Mouse (Mus musculus) kidney, adult 2 months (tissue): ENCODE data around the gene Pgbd5. TPM values are rescaled to one million over a fixed set of nuclear protein-coding genes. Genes with fewer than 3 reads are reported as not detected.

Source experiments
- DNase-seq: peaks from one replicate; pipeline ENCODE4 v3.0.0; 2021
- H3K27ac ChIP-seq: fragments of 200-500 bp; 2 replicates; pipeline ENCODE4 v1.5.1; 2012; ENCODE audit warnings: low read depth, low read length, control low read depth, inconsistent platforms; ENCODE audit not compliant: insufficient read depth
- H3K27me3 ChIP-seq: fragments of 200-500 bp; replicated peaks from 2 replicates; pipeline ENCODE4 v1.6.1; 2012; ENCODE audit warnings: mild to moderate bottlenecking, moderate library complexity, low read length, inconsistent platforms; ENCODE audit not compliant: control insufficient read depth, insufficient read depth
- H3K36me3 ChIP-seq: fragments of 200-500 bp; 2 replicates; pipeline ENCODE4 v1.6.1; 2012; ENCODE audit warnings: mild to moderate bottlenecking, moderate library complexity, low read length, inconsistent platforms; ENCODE audit not compliant: control insufficient read depth, insufficient read depth
- H3K4me1 ChIP-seq: fragments of 200-500 bp; 2 replicates; pipeline ENCODE4 v1.6.1; 2011; ENCODE audit warnings: low read length; ENCODE audit not compliant: control insufficient read depth, insufficient read depth
- H3K4me3 ChIP-seq: fragments of 200-500 bp; 2 replicates; pipeline ENCODE4 v1.5.1; 2011; ENCODE audit warnings: mild to moderate bottlenecking, low read depth, low read length, control low read depth; ENCODE audit not compliant: insufficient read depth
- CTCF ChIP-seq: fragments of 200-500 bp; conservative IDR thresholded peaks from 2 replicates; pipeline ENCODE4 v1.5.1; 2011; ENCODE audit warnings: low read depth, mild to moderate bottlenecking, control low read depth, low read length, moderate library complexity, mixed read lengths; ENCODE audit not compliant: insufficient read depth, insufficient read length
- POLR2A ChIP-seq: fragments of 200-500 bp; IDR thresholded peaks from one replicate; pipeline ENCODE4 v1.6.1; 2011; ENCODE audit warnings: low read depth, low read length, control low read depth
- WGBS: fragments of 180-500 bp; shearing (Covaris S2); methylation state at CpG from one replicate; pipeline ENCODE4 v1.1.7; 2018; 5-methylcytosine and 5-hydroxymethylcytosine counted together
- polyA plus RNA-seq: library from polyadenylated mRNA; depleted of rRNA; stranded (reverse); fragments of >200 nt; gene quantifications from 2 replicates; pipeline ENCODE4 v1.2.3, GENCODE M21; 2012

Pgbd5 gene
- polyA plus RNA-seq, 1 experiment, result 0.41 TPM

GRCm38 (mm10) chr8:124448962-124449670 is 9.7 kb upstream of the Pgbd5 start:
- Histone ChIP-seq H3K4me1 (no peaks in the 10 kb centered on the region), H3K4me3 (no peak overlapping the region), H3K27ac (no peak overlapping the region), H3K36me3 (no peaks in the 10 kb centered on the region), H3K27me3 (no peaks in the 10 kb centered on the region)
- 41% methylated on average over 10 of the region's 10 CpGs for WGBS
- no peak for TF ChIP-seq POLR2A
- no peak for TF ChIP-seq CTCF
- peak; percentile 7 for DNase-seq

- no peak overlapping the region for H3K4me3 ChIP-seq
- WGBS, result 14% methylated on average over 4 of the region's 4 CpGs
- no peak for TF ChIP-seq CTCF
- TF ChIP-seq POLR2A, result no peak
- peaks cover 3% of the 10 kb centered on the region; the same call in 1 of the 2 replicates for H3K27me3 ChIP-seq
- no peaks in the 10 kb centered on the region for H3K4me1 ChIP-seq
- no peaks in the 10 kb centered on the region for H3K36me3 ChIP-seq
- H3K27ac ChIP-seq, result no peak overlapping the region
- DNase-seq, result no peak
Observed at GRCm38 (mm10) chr8:124436741-124437140, 2.7 kb downstream of the Pgbd5 start.

- WGBS, result 55% methylated on average over 10 of the region's 10 CpGs
- H3K4me1 ChIP-seq, result no peaks in the 10 kb centered on the region
Observed at GRCm38 (mm10) chr8:124435707-124436243, 3.7 kb downstream of the Pgbd5 start.

DNA sequence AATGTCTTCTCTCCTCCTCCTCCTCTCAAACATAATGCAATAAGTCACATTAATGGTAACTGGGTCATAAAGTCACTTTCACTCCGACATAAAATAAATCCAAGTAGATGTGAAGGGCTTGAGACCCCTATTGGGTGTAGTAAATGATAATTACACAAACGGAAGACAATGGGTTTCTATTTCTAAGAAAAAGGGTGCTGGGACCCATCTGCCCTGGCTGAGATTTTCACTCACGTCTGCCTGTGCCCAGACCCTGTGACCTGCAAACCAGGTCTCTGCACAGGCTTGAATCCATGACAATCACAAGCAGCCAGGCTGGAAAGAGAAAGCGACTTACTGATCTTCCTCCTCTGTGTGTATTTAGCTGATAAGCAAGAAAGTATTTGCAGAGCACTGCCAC is 4.3 kb downstream of the Pgbd5 start:
- Histone ChIP-seq H3K36me3 (no peaks in the 10 kb centered on the region), H3K4me3 (no peak overlapping the region), H3K27ac (no peak overlapping the region), H3K27me3 (peaks cover 3% of the 10 kb centered on the region; the same call in 1 of the 2 replicates), H3K4me1 (no peaks in the 10 kb centered on the region)
- WGBS, result 54% methylated on average over 4 of the region's 4 CpGs
- no peak for DNase-seq
- TF ChIP-seq CTCF (no peak), POLR2A (no peak)

More at GRCm38 (mm10) chr8:124435707-124436243, 3.7 kb downstream of the Pgbd5 start:
- no peak for DNase-seq
- no peak for TF ChIP-seq CTCF
- TF ChIP-seq POLR2A, result no peak
- H3K36me3 ChIP-seq, result no peaks in the 10 kb centered on the region
- no peak overlapping the region for H3K4me3 ChIP-seq
- H3K27ac ChIP-seq, result no peak overlapping the region
- peaks cover 3% of the 10 kb centered on the region; the same call in 1 of the 2 replicates for H3K27me3 ChIP-seq

DNA sequence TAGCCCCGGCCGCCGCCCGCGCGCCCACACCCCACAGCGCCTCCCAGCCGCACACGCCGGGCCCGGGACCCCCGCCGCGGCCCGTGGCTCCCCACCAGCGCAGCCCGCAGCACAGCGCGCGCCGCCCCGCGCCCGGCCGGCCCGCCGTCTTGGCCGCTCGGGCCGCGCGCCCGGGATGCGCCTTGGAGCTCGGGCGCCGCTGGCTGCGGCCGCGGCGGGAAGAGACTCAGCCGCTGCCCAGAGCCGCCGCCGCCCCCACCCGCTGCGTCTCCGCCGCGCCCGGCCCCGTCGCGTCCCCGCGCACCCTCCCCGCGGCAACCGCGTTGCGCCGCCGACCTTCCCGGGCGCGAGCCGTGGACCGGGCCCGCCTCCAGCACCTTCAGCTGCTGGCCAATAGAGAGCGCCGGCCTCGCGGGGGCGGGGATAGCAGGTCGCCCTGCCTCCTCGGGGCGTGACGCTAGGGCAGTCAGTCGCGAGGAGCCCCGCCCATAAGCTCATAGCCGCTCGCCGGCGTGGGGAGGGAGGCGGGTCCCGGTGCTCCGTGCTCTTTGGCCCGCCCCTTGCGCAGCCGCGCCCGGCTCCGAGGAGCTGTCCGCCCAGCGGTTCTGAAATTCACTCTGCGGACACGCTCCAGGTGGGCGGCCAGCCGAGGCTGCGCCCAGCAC is 5.2 kb downstream of the Pgbd5 start:
- WGBS, result 6% methylated on average over 87 of the region's 101 CpGs
- Histone ChIP-seq H3K4me3 (peak overlapping the region; percentile 43), H3K27me3 (peaks cover 3% of the 10 kb centered on the region; the same call in 1 of the 2 replicates), H3K4me1 (no peaks in the 10 kb centered on the region), H3K27ac (no peak overlapping the region), H3K36me3 (no peaks in the 10 kb centered on the region)
- TF ChIP-seq CTCF (no peak), POLR2A (no peak)
- peak; percentile 98 for DNase-seq

DNA sequence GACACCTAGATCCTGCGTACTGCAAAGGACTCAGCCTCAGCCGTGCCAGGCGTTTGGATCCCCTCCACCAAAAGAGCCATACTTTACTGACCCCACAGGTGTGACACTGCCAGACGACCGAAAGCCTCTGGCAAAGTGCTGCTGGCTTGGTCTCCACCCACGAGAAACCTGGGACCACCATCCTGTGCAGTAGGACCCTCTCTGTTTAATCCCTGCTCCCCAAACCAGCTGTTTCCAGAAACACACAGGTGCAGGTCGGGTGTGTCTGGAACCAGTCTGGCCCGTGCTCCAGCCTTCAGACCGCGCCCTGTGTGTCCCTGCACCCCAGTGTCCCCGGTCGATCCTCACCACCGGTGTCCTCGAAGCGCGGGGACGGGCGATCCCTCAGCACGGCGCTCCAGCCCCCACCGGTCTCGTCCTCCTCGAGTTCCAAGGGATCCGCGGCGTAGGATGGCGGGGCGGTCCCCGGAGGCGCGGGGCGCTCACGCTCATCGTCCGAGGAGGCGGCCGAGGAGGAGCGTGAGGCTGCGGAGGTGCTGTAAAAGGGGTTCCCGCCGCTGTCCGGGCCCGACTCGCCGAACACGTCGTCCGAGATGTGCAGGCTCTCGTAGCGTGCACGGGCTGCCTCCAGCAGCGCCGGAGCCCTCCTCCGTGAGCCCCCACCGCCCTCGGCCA is 5.9 kb downstream of the Pgbd5 start:
- H3K27me3 ChIP-seq, result peaks cover 3% of the 10 kb centered on the region; the same call in 1 of the 2 replicates
- H3K36me3 ChIP-seq, result no peaks in the 10 kb centered on the region
- H3K4me1 ChIP-seq, result no peaks in the 10 kb centered on the region
- no peak for DNase-seq
- 2% methylated on average over 56 of the region's 56 CpGs for WGBS
- peak overlapping the region; percentile 43 for H3K4me3 ChIP-seq
- H3K27ac ChIP-seq, result no peak overlapping the region
- TF ChIP-seq CTCF (no peak), POLR2A (no peak)

DNA sequence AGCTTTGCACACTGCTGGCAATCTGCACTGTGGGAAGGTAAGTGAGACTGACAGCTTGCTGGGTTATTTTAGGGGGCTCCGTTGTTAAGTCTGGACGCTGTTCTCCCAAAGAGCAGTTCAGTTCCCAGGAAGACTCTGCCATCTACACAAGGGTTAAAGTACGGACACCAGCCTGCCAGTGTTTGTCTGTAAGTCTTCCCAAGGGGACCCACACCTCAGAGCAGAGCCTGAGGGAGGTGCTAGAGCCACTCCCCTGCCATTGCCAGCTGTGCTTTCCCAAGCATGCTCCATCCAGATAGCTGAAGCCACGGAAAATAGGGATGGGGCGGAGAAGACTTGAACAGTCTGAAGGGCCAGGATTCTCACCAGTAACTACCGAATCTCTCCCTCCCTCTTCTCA is 8.6 kb downstream of the Pgbd5 start:
- Histone ChIP-seq H3K27me3 (peaks cover 3% of the 10 kb centered on the region; the same call in 1 of the 2 replicates), H3K4me3 (no peak overlapping the region), H3K4me1 (no peaks in the 10 kb centered on the region), H3K27ac (no peak overlapping the region), H3K36me3 (no peaks in the 10 kb centered on the region)
- no peak for DNase-seq
- 42% methylated on average over 6 of the region's 6 CpGs for WGBS
- no peak for TF ChIP-seq CTCF
- no peak for TF ChIP-seq POLR2A
